Mouse (Mus musculus) liver, adult 2 months (tissue): Measurements from ENCODE around the gene Nlrp4c. TPM values are rescaled to one million over a fixed set of nuclear protein-coding genes. Genes with fewer than 3 reads are reported as not detected.
"Not testable (repeated sequence)": the region's sequence is repeated elsewhere in the genome, so short reads cannot be mapped to it uniquely, and the experiment has no call there.

Experiments used
- DNase-seq: peaks from one replicate; pipeline ENCODE4 v3.0.0-alpha.2; 2011; ENCODE audit warnings: low read depth, low spot score; ENCODE audit errors: extremely low read depth
- H3K27ac ChIP-seq: fragments of 200-500 bp; replicated peaks from 2 replicates; pipeline ENCODE4 v1.5.1; 2012; ENCODE audit warnings: low read depth, mild to moderate bottlenecking, control low read depth, inconsistent platforms, low read length; ENCODE audit not compliant: insufficient read depth
- H3K27me3 ChIP-seq: fragments of 200-500 bp; 2 replicates; pipeline ENCODE4 v1.6.1; 2012; ENCODE audit warnings: mild to moderate bottlenecking, moderate library complexity, low read length, inconsistent platforms; ENCODE audit not compliant: control insufficient read depth, insufficient read depth
- H3K36me3 ChIP-seq: fragments of 200-500 bp; 2 replicates; pipeline ENCODE4 v1.6.1; 2012; ENCODE audit warnings: low read length, inconsistent platforms; ENCODE audit not compliant: control insufficient read depth, insufficient read depth
- H3K4me1 ChIP-seq: fragments of 200-500 bp; 2 replicates; pipeline ENCODE4 v1.6.1; 2011; ENCODE audit warnings: low read length; ENCODE audit not compliant: control insufficient read depth, insufficient read depth
- H3K4me3 ChIP-seq: fragments of 200-500 bp; 2 replicates; pipeline ENCODE4 v1.5.1; 2011; ENCODE audit warnings: low read depth, mild to moderate bottlenecking, control low read depth, low read length, moderate library complexity; ENCODE audit not compliant: insufficient read depth
- H3K79me2 ChIP-seq: fragments of 200-500 bp; 2 replicates; pipeline ENCODE4 v1.6.1; 2012; ENCODE audit warnings: inconsistent platforms, mild to moderate bottlenecking, low read length, moderate library complexity; ENCODE audit not compliant: control insufficient read depth, insufficient read depth
- H3K9ac ChIP-seq: fragments of 200-500 bp; 2 replicates; pipeline ENCODE4 v1.6.1; 2012; ENCODE audit warnings: low read depth, mild to moderate bottlenecking, control low read depth, inconsistent platforms, low read length
- CTCF ChIP-seq: fragments of 200-500 bp; IDR thresholded peaks from 2 replicates; pipeline ENCODE4 v1.5.1; 2011; ENCODE audit warnings: low read depth, low read length, control low read depth
- POLR2A ChIP-seq: fragments of 200-500 bp; IDR thresholded peaks from 2 replicates; pipeline ENCODE4 v1.6.1; 2011; ENCODE audit warnings: low read length, control low read depth; ENCODE audit not compliant: insufficient read depth; ENCODE audit errors: extremely low read depth
- WGBS: fragments of 180-500 bp; shearing (Covaris S2); methylation state at CpG from one replicate; pipeline ENCODE4 v1.1.7; 2018; 5-methylcytosine and 5-hydroxymethylcytosine counted together
- polyA plus RNA-seq: library from polyadenylated mRNA; depleted of rRNA; stranded (reverse); fragments of >200 nt; gene quantifications from 2 replicates; pipeline ENCODE4 v1.2.3, GENCODE M21; 2012; rRNA removed
- total RNA-seq: library from RNA; depleted of rRNA; stranded (reverse); fragments of >200 nt; gene quantifications from 2 replicates; pipeline ENCODE4 v1.2.3, GENCODE M21; 2014; rRNA removed

Nlrp4c gene
- total RNA-seq, result not detected in 2 replicates
- polyA plus RNA-seq, result not detected in 2 replicates

- TF ChIP-seq POLR2A (no peak), CTCF (no peak)
- no peaks in the 10 kb centered on the region for H3K36me3 ChIP-seq
Measured at GRCm38 (mm10) chr7:6044861-6045260, at the start of gene Nlrp4c. Nlrp4c (plus strand) TSS chr7:6045161.

GRCm38 (mm10) chr7:6010910-6011309, 34.1 kb upstream of the Nlrp4c start, which contains the start of gene Vmn1r65:
Vmn1r65 (minus strand) TSS chr7:6011010.
- Histone ChIP-seq H3K79me2 (no peaks in the 10 kb centered on the region), H3K4me1 (no peaks in the 10 kb centered on the region), H3K4me3 (no peak within 1 kb of the TSS), H3K36me3 (no peaks in the 10 kb centered on the region), H3K9ac (no peak within 1 kb of the TSS), H3K27ac (no peak within 1 kb of the TSS), H3K27me3 (no peaks in the 10 kb centered on the region)
- TF ChIP-seq CTCF (no peak), POLR2A (no peak)
- DNase-seq, result no peak
- 83% methylated on average over 1 of the region's 1 CpGs for WGBS

More at GRCm38 (mm10) chr7:6044861-6045260, at the start of gene Nlrp4c:
- Histone ChIP-seq H3K9ac (no peak within 1 kb of the TSS), H3K79me2 (no peaks in the 10 kb centered on the region), H3K27me3 (no peaks in the 10 kb centered on the region), H3K4me3 (no peak within 1 kb of the TSS), H3K27ac (no peak within 1 kb of the TSS), H3K4me1 (no peaks in the 10 kb centered on the region)
- DNase-seq, result no peak
- 85% methylated on average over 11 of the region's 11 CpGs for whole genome bisulfite sequencing

- H3K4me3 ChIP-seq, result no peak overlapping the region
- TF ChIP-seq POLR2A (no peak), CTCF (peak; percentile 26)
- H3K4me1 ChIP-seq, result no peaks in the 10 kb centered on the region
- no peaks in the 10 kb centered on the region for H3K79me2 ChIP-seq
- no peak for DNase-seq
- H3K36me3 ChIP-seq, result no peaks in the 10 kb centered on the region
- no peak overlapping the region for H3K9ac ChIP-seq
- no peaks in the 10 kb centered on the region for H3K27me3 ChIP-seq
- WGBS, result 84% methylated on average over 3 of the region's 3 CpGs
- H3K27ac ChIP-seq, result no peak overlapping the region
Measured at GRCm38 (mm10) chr7:6119501-6119900, 74.5 kb downstream of the Nlrp4c start.

- not testable (repeated sequence) for DNase-seq
- WGBS, result 86% methylated on average over 2 of the region's 2 CpGs
- peak; percentile 19; the same call in 1 of the 2 replicates for TF ChIP-seq CTCF
Measured at GRCm38 (mm10) chr7:6120104-6120503, 75.1 kb downstream of the Nlrp4c start.

GRCm38 (mm10) chr7:6121128-6121527, 76.2 kb downstream of the Nlrp4c start:
- not testable (repeated sequence) for H3K4me3 ChIP-seq, H3K27me3 ChIP-seq, H3K36me3 ChIP-seq, H3K79me2 ChIP-seq, DNase-seq, H3K9ac ChIP-seq, H3K4me1 ChIP-seq, H3K27ac ChIP-seq
- 76% methylated on average over 1 of the region's 1 CpGs for WGBS

More at GRCm38 (mm10) chr7:6120104-6120503, 75.1 kb downstream of the Nlrp4c start:
- not testable (repeated sequence) for H3K27ac ChIP-seq, H3K27me3 ChIP-seq, H3K4me3 ChIP-seq, H3K4me1 ChIP-seq, H3K36me3 ChIP-seq, H3K9ac ChIP-seq, H3K79me2 ChIP-seq

GRCm38 (mm10) chr7:6126690-6127448, 81.9 kb downstream of the Nlrp4c start:
- 21% methylated on average over 7 of the region's 7 CpGs for WGBS
- no peaks in the 10 kb centered on the region for H3K27me3 ChIP-seq
- no peak overlapping the region for H3K27ac ChIP-seq
- no peaks in the 10 kb centered on the region for H3K79me2 ChIP-seq
- no peaks in the 10 kb centered on the region for H3K36me3 ChIP-seq
- no peak overlapping the region for H3K9ac ChIP-seq
- TF ChIP-seq CTCF (peak; percentile 69), POLR2A (no peak)
- no peaks in the 10 kb centered on the region for H3K4me1 ChIP-seq
- peak; percentile 75 for DNase-seq
- H3K4me3 ChIP-seq, result no peak overlapping the region
